Mouse (Mus musculus) layer of hippocampus, postnatal 36 days (tissue): ENCODE measurements at regions not wholly inside any gene's neighbourhood (a gene's known extent, or its start where the extent isn't known, plus 50 kb on each side); places are given as distances from the start of the nearest gene placed in this dataset.

ENCODE experiments used
- DNase-seq, 2 experiments: peaks; one replicate each; pipeline ENCODE4 v3.0.0; 2022

DNA sequence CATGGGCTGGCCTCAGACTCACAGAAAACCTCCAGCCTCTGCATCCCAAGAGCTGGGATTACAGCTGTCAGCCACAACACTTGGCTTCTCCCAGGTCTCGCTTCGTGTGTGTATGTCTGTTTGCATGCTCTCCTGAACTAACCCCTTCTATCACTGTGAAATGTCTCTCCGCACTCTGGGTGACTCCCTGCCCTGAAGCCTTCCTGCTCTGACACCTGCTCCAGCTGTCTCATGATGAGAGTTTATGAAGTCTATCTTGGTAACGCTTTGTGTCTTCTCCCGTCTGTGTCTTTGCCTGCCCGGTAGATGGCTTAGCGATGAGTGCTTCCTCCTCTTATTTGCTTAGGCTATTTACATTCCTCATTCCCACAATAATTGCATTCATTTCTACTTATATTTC is 133.0 kb downstream of the Ndufa10 start:
- no peak for DNase-seq

- no peak for DNase-seq
Measured at GRCm38 (mm10) chr1:92338589-92338988, 135.1 kb downstream of the Ndufa10 start.

GRCm38 (mm10) chr1:92337450-92337849 is 136.2 kb downstream of the Ndufa10 start:
- DNase-seq: no peak

GRCm38 (mm10) chr1:92332248-92332584 is 136.7 kb upstream of the Hdac4 start:
- DNase-seq: no peak

GRCm38 (mm10) chr1:92331559-92332247 is 136.2 kb upstream of the Hdac4 start:
- no peak for DNase-seq

DNA sequence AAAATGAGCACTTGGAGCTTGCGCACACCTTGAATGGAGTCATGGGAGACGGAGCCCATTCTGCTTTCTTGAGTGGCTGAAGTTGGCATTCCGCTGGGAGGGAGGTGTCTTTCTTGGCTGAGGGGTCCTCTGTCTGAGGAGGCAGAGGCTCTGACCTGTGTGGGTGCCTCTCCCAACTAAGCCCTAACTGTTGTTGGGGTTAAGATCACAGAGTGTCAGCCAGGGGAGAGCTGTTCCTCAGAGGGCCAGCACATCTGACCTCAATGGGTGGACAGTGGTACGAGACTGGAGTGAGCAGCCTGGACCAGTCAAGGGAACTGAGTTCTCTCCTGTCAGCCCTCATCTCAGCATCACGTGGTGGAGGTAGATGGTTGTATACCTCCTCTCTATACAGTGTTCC is 134.7 kb upstream of the Hdac4 start:
- DNase-seq: no peak

- DNase-seq: no peak
Measured at GRCm38 (mm10) chr1:92329491-92329890, 134.0 kb upstream of the Hdac4 start.

DNA sequence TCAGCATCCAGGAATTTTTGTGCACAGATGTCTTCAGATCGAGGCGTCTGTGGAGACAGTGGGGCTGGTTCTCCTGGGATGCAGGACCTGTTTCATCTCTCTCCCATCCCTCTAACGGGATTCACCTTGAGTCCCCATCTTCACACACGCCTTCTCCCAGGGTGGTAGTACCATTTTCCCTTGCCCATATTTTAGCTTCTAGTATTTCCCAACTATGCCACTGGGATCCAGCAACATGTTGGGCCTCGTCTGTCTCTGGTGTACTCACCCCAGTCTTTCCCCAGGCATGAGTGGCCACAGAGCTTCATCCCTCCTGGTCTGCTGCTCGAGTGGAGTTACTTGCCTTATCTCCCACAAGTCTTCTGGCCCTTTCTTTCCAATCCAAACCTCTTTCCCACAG is 131.6 kb upstream of the Hdac4 start:
- DNase-seq: no peak

- no peak for DNase-seq
Measured at GRCm38 (mm10) chr1:92325281-92325680, 129.8 kb upstream of the Hdac4 start.

DNA sequence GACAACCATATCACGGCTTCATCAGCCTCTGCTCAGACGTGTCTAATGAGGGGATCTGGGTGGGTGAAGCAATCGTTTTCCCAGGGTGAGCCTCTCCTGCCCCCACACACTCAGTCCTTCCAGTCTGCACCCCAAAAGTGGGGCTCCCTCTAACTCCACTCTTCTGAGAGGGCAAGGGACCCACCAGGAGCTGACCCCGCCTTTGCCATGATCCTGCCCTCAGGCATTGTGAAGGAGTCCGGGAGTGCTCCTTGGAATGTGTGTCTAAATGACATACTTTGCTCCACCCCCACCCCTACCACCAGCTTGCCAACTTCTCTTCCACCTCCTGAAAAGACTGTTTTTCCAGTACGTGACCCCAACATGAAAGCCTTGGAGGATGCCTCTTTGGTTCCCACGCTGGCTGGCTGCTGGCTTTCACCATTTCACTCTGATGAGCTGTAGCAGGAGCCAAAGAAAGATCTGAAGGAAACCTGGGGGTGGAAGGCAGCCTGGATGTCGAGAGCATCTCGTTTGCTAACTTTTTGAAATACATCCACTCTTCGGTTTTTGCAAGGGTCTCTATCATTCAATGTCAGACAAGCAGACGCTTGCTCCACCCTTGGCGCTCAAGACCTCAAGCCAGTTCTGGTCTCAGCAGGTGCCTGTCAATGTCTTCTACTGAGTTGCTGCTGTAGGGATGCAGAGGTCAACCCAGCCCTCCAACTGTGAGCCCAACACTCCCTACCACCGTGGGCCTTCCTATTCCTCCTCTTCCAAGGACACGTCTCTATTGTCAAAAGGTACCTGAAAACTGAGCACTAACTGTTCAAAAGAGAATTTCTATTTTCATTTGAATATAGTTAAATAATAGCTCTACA is 128.8 kb upstream of the Hdac4 start:
- DNase-seq: no peak

DNA sequence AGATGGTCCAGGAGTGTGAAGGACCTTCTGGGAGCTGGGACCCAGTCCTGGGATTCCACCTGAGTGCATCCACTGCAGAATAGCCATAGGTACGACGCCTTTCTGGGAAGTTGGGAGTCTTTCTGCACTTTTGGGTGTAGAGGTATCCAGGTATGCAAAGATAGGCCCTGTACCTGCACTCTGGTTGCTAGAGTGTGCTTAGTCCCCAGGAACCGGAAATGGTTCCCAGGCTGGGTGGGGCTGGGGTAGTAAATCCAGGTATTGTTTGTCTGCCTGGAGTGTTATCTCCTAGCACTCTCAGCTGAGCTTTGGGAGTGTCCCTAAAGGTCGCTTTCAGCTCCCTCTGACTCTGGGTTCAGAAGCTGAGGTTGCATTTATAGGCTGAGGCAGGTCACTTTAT is 121.6 kb upstream of the Hdac4 start:
- no peak for DNase-seq

DNA sequence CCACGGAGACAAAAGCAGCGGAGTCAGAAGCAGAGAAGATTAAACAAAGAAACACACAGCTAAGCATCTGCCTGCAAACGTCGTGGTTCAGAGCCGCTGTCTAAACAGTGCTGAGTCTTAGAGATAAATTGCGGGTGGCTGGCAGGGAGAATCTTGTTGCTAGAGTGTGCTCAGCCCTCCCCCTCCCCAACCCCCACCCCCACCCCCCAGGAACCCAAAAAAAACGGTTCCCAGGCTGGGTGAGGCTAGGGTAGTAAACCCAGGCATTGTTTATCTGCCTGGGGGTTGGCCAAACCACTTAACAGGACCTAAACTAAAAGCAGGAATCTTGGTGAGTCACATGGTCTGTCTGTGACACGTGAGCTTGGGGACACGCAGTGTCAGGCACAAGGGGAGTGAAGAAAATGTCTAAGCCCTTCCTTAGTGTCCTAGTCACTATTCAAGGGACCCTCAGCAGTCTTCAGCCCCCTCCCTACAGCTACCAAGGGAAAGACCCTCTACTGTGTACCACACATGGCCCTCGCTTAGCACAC is 120.8 kb upstream of the Hdac4 start:
- DNase-seq: no peak

DNA sequence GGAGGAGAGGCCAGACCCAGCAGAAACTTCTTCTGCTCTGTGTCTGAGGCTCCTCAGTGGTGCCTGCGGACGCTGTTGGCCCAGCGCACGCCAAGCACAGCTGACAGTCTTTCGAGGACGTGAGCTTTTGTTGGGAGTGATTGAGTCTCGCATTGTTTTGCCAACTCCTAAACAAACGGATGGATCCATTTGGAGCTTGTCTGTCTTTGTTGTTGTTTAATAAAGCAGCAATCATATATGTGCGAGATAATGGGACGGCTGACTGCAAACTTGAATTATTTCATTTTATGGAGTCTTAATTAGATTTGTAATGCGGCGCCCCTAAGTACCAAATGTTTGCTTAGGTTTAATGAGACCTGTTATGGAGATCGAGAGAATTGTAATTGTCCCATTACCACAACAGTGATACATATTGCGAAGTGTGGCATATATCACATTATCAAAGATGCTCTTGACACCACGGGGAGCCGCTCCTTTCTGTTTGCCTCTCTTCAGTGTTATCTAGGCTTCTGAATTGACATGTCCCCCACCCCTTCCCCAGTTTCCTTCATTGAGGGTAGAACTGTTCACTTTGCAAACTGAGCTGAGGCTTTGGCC is 117.6 kb upstream of the Hdac4 start:
- DNase-seq: no peak

DNA sequence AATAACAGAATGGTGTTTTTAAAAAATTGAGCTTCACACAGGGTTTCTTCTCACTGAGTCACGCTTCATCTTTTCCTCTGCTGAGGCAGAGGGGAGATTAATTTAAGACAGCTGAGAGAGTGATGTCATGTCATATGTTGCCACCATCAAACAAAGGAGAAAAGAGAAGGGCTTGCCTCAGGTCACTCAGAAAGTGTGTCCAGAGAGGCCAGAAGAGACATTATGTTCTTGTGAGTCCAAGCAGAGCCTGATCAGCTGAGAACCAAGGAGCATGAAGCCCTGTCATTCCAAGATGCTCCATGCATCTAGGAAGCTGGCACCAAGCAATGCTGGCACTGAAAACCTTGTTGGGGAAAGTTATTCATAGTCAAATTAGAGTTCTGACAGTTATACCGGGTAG is 114.4 kb upstream of the Hdac4 start:
- DNase-seq: no peak

DNA sequence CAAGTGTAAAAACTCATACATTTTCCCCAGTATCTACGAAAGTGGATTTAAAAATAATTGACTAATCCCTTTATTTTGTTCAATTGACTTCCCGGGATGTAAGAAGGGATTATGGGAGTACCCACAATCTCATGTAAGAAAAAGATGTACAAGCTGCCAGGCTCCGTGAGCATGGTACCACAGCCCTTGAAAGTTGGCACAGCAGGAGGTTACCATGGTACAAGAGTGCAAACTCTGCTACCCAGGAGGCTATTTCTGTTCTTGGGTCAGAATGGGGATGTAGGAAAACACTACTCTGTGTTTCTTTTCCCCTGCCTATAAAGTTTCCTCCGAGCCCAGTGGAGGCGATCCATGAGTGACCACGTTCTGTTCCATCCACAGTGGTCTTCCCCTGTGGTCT is 113.9 kb upstream of the Hdac4 start:
- DNase-seq: no peak

DNA sequence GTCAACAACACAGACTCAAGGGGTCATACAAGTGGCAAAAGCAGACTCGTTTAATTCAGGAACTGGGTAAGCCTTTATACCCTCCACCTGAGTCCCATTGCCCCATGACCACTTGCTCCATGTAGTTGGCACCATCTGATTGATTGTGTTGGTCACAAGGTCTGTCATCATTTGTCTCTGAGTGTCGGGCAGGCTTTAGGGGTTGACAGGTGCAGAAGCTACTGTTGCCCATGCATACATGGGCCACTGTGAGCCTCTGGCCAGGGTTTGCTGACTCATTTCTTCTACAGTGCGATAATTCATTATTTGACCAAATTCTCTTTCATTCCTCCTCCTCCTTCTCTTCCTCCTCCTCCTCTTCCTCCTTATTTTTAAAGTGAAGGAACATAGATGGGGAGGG is 113.0 kb upstream of the Hdac4 start:
- DNase-seq: no peak

GRCm38 (mm10) chr1:92306042-92306441 is 110.5 kb upstream of the Hdac4 start:
- no peak for DNase-seq

DNA sequence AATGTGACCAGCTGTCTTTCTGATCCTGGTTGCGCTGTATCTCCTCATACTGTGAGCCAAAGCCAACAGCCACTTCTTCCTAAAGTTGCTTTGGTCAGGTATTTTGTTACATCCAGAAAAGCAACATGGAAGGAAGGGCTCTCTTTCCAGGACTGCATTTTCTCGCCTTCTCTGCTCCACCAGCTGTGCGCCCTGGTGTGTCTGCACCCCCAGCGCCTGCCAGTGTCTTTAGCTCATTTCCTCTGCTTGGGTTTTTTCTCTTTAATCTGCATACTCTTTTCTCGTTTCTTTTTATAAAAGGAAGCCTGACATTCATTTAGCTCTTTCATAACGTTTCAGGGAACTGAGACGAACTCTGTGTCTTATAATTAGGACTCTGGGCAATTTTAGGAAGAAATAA is 103.5 kb upstream of the Hdac4 start:
- no peak for DNase-seq

DNA sequence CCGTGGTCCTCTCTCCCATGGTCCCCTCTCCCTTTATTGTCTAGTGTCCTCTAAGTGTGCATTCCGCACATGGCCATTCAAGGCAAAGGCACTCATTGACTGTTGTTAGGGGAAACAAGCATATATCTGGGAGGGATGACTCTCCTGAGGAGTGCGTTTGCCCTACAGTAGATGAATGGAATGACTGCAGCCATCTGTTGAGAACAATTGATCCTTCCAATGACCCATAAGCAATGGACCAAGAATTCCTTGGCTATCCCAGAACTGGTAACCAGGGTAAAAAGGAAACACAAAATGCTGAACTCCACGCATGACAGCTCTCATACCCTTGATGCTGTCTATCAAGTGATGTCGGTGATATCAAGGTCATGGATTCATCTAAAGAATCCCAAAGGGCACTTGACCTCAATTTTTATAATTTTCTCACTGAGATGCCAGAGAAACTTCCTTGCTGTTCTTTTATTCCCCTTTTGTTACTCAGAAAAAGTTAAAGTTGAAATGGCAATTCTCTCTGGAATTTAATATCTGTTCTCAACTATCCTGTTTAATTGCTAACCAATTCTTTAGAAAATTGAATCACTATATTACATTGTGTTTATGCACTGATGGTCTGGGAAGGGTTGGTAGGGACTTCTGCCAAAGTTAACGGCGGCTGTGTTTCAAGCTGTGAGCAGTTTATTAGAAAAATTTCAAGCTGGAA is 97.3 kb upstream of the Hdac4 start:
- no peak for DNase-seq

GRCm38 (mm10) chr1:92286966-92287342 is 91.5 kb upstream of the Hdac4 start:
- no peak for DNase-seq

- DNase-seq: no peak
Measured at GRCm38 (mm10) chr1:92286013-92286965, 90.8 kb upstream of the Hdac4 start.

DNA sequence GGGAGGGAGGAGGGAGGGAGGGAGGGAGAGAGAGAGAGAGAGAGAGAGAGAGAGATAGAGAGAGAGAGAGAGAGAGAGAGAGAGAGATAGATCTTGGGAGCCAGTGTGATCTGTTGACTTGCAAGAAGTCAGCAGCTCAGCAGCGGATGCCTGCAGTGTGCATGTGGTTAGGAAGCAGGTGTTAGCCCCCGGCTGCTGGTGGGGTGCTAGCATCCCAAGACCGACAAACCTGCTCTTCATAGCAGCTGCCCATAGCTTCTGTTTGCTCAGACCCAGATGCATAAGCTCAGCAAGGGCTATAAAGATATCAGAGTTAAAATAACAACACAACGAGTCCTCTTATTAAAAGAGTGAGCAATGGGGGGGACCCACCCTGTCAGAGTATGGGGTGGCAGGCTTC is 88.7 kb upstream of the Hdac4 start:
- DNase-seq: no peak
